Mouse (Mus musculus) megakaryocyte, embryonic 14.5 days (primary cell): ENCODE measurements at regions not wholly inside any gene's neighbourhood (a gene's known extent, or its start where the extent isn't known, plus 50 kb on each side); places are given as distances from the start of the nearest gene placed in this dataset.

ENCODE experiments used
- FLI1 ChIP-seq: IDR thresholded peaks from 2 replicates; pipeline ENCODE4 v1.6.1; 2012; ENCODE audit warnings: low read length, inconsistent platforms, mixed read lengths
- GATA1 ChIP-seq: IDR thresholded peaks from 3 replicates; pipeline ENCODE4 v1.6.1; 2012; ENCODE audit warnings: mixed read lengths, low read length, inconsistent platforms, borderline replicate concordance

DNA sequence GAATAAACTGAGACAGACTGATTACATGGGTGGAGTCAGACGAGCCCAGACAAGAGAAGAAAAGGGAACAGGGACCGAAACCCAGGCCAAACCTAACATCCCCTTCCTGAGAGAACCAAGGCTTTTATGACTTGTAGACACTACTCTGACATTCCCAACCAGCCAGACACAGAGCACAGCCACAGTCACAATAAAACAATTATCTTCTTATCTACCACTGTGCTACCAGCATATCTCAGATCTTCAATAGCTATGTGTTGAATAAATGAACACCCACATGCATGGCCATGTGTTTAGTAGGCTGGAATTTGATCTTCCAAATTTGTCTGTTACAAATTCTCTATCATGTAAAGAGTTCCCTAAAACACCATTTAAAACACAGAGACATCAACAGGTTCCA is 430.7 kb downstream of the Tns1 start:
- TF ChIP-seq FLI1 = no peak
- TF ChIP-seq GATA1 = no peak
